Mouse (Mus musculus) ovary, postnatal 36 days (tissue): ENCODE data around the gene Aldh2.

ENCODE experiments used
- DNase-seq: peaks from one replicate; pipeline ENCODE4 v3.0.0; 2022; ENCODE audit warnings: low spot score, mixed read lengths

The Aldh2 gene

DNA sequence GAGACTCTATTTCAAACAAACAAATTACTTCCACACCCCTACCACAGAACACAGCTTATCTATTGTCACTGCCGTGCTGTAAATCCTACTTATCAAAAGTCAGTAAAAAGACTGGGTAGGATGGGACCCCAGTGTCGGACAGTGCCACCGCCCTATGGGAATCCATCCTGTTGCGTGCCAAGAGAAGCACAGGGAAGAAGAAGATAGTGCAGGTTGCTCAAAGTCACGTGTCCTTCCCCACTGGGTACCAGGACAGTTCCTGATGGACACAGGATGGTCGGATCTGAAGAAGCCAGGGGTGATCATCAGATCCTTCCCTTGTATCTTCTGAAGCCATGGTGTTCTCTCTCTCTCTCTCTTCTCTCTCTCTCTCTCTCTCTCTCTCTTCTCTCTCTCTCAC is 2.1 kb upstream of the Aldh2 start:
- no peak for DNase-seq

DNA sequence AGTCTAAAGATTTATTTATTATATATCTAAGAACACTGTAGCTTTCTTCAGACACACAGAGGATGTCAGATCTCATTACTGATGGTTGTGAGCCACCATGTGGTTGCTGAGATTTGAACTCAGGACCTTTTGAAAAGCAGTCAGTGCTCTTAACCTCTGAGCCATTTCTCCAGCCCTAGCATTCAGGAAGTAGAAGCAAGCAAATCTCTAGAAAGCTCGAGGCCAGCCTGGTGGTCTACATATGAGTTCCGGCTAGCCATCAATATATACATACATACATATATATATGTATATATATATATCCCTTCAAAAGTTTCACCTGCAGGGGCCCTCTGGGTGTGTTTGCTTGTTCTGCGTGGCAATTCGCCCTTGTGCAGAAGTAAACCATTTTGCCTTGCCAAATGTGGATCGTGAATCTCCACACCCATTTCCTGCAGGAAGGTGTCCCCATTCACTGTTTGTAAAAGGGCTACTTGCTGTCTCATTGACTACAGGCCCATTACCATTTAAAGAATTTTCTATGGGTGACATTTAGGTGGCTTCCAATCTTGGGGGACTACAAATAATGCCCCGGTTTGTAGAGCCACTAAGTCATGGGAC is 1.2 kb upstream of the Aldh2 start:
- no peak for DNase-seq

DNA sequence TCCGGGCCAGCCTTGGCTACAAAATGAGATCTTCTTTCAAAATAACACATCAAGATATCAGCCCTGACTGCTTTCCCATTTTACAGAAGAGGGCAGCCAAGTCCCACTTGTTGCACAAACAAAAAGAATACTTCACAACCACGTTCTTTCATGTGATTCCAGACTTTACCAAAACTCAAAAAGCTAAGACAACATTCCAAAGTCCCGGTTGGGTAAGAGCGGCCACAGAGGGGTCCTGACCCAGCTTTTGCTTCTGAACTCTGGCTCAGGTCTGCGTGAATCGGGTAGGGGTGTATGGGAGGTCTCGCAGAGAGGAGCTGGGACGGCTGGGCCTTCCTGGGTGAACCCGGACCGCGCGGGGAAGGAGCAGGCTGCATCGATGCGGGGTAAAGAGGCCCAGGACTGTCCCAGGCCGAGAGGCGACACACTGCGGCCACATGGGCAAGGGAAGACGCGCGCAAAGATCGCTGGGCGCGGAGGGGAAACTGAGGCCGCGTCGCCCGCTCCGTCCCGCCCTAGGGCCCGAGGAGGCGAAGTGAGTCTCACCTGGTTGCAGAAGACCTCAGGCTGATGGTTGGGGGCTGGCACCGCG is 712 bp downstream of the Aldh2 start:
- no peak for DNase-seq

DNA sequence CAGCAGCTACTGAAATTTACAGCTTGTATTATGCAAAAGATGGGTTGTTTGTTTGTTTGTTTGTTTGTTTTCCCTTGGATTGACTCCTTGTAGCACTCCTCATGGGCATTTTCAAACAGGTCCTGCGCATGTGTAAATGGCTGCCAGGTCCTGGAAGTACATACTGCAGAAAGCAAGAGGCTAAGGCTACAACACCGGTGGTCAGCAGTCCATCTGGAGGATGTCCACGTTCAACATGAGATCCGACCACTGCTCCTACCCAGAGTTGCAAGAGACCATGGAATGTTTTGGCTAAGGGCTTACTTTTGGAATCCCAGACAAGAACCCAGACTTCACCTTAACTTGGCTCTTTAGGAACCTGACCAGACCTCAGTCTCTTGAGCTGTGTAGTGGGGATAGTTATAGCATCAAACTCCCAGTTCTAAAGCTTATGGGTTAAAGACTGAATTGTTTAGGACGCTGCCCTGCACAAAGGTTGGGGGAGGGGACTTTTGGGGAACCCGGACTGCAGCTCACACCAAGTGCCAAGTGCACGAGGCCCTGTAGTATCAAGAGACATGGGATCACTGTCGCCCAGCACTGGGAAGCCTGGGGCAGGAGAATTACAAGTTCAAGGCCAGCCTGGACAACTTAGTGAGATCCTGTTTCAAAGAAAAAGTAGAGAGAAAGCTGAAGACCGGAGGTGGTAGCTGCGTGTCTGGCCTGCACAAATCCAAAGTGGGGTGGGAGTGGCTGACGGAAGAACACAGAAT is 1.4 kb downstream of the Aldh2 start:
- no peak for DNase-seq

DNA sequence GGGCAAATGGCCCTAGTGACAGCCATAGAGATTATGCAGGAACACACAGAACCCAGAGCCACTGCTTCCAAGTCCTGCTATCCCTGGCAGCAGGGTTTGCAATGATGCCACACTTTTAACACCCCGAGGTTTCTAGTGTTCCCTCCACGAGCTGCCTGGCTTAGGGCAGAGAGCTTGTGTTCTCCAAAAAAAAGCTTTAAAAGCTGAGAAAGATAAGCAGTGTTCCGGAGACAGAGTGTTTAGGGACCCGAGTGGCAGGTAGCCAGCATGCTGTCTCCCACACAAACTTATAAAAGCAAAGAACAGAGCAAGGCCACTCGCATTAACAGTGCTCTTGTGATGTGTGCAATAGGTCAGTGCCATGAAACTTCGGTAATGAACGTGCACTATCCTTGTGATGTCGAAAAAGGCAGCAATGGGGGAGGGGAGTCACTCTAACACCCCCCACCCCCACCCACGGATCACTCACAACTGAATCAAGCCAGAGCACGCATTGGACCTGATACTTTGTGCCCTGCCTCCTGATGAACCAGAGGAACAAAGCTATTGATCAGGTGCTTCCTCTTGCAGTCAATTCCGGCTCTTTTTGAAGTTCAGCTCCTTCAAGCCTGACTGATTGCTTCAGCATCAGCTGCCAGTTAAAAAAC is 2.1 kb downstream of the Aldh2 start:
- DNase-seq: peak; percentile 43

DNA sequence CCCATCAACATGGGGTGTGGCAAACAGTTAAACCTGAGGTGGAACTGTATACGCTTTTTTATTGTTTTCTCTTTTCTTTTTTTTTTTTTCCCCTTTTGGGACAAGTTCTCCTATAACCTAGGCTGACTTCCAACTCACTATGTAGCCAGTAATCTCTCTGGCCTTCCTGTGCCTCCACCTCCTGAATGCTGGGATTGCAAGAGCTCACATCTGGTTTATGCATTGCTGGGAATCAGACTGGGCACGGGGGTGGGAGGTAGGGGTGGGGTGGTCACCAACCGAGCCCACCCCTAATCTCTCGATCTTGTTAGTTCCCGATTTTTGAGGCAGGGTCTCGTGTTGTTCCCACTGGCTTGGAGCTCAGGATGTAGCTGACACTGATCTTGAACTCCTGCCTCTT is 3.7 kb downstream of the Aldh2 start:
- no peak for DNase-seq

DNA sequence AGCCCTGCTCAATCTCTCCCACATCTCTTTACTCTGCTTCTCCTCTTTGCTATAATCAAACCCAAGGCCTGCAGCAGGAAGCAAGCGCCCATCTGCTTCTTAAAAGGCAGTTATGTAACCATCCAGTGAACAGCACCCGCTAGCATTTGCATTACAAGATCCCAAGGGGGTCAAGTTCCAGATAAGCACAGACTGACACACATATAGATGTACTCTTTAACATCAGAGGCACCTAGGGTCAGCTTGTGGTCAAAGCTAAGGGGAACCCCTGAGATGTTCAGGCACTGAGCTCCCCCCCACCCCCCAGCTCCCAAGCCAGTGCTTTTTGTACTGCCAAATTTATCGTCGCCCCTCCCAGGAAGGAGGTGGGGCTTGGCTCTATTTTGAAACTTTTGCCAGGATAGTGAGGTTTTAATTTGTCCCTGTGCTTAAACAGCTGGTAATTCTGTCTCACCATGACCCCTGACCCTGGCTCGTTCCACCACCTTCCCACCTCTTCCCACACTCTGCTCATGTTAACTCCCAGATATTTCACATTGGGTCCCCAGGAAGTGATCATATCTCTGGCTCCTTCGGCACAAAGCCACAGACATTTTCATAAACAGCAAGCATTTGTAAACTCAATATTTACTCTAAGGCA is 7.1 kb downstream of the Aldh2 start:
- peak; percentile 28 for DNase-seq

DNA sequence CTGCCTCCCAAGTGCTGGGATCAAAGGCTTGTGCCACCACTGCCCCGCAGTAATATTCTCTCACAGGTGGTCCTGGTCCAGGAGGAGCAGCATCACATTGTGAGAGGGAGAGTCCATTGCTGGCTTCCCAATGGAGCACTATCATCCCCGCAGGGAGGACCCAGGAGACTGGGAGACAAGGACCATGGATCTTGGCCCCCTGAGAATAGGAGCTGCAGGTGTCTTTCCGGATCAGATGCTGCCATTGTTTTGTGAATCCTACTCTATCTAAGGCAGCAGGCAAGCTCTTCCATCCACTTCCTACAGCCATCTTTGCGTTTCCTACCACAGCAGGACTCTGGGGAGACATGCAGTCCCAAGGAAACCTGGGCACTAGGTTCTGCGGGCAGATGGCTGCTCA is 7.9 kb downstream of the Aldh2 start:
- DNase-seq: no peak

DNA sequence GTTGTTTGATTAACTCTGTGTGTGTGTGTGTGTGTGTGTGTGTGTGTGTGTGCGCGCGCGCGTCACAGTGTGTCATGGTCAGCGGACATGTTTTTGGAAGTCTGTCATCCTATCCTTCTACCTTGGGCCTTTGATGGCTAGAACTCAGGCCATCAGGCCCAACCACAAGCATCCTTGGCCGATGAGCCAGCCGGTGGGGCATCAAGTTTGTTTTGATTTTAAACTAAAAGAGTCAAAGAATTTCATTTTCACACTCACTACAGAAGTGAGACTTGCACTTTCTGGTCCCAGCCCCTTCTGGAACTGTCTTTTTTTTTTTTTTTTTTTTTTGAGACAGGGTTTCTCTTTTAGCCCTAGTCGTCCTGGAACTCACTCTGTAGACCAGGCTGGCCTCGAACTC is 8.6 kb downstream of the Aldh2 start:
- DNase-seq: no peak

DNA sequence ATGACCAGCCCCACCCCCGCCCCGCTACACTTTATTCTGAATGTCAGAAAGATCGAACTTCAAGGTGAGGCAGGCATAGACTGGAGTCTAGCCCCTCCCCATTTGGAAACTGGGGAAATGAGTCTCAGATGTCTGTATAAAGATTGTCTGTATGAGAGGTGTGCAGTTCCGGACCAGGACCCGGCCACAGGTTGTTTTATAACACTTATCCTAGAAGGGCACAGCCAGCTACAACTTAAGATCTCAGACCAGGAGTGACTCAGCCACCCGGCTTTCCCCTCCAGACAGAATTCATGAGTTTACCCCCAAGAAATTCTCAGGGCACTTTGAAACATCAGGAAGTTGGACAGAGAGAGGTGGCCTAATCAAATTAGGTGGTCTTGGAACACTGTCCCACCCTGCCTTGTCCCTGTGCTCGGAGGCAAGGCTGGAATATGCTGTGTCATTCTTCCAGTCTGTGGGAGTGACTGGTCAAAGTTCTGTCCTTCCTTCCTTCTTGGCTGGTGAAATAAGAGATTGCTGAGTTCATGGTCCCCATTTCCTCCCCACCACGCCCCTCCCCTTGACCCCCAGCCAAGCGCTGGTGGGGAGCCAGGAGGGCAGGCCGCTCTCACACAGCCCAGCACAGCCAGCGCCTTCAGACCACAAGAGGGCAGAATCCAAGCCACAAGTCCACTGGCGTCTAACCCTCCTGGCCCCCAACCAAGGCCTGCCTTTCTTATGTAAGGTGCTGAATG is 9.7 kb downstream of the Aldh2 start:
- DNase-seq: peak; percentile 91

DNA sequence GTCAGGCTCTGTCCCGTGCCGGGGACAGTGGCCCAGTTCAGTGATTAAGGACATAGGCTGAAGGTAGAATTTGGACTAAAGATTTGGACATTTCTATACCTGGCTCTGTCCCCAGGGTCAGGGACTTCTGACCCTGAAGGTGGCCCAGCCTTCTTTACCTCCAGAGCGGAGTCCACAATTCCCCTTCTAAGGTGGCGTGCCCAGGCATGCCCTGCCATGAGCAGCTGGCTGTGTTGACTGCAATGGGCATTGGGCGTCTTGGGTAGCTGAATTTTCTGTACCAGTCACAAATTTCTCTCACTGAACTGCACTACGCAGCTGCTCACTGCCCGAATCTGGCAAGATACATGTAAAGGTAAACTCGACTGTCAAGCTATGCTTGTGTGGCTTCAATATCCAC is 11.7 kb downstream of the Aldh2 start:
- DNase-seq: no peak

DNA sequence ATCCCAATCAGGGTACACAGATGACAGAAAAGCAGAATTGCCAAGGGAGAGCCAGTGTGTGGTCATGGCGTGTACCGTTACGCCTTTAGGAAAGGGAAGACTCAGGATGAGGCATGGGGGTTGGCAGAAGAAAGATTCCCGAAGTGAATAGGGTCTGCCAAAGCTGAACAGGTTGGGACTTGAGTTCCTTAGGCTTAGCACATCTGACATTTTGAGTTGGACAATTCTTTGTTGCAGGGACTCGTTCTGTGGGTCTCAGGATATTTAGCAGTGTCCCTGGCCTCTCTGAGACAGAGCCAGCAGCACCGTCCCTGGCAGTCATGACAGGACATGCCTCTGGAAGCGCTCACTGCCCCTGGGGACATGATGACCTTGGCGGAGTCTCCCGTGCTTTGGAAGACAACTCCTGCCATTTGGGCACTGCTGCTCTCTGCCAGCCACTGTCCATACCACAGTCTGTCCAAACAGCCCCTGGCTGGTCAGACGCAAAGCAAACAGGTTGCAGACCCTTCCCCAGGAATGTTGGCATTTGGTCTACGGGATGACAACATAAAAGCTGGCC is 16.6 kb downstream of the Aldh2 start:
- DNase-seq: peak; percentile 34

DNA sequence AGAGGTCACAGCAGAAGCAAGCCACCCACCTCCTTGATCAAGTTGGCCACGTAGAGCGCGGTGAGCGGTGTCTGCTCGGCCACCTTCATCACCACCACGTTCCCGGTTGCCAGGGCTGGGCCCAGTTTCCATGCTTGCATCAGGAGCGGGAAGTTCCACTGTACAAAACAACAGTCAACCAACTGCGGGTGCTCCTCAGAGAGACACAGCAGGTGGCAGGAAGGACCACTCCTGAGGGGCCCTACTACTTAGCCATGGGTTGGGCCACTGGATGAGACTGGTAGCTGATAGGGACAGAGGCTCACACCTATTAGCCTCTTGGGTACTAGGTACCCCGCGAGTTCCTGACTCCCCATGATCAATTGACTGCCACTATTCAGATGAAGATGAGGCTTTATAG is 17.8 kb downstream of the Aldh2 start:
- DNase-seq: no peak

DNA sequence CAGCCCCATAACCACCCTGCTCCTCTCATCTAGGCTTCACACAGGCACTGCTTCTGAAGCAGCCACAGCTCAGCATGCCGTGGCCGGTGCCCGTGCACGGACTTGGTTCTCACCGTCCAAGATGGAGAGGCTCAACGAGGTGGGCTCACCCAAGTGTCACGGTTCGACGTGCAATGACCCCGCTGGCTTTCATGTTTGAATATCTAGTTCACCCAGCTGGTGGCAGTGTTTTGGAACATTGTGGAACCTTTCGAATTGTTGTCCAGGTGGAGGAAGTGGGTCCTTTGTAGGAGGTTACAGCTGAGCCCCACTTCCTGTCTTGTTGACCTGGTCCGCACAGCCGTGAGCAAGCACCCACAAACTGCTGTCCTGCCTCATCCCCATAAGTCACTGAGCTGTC is 19.5 kb downstream of the Aldh2 start:
- DNase-seq: no peak

DNA sequence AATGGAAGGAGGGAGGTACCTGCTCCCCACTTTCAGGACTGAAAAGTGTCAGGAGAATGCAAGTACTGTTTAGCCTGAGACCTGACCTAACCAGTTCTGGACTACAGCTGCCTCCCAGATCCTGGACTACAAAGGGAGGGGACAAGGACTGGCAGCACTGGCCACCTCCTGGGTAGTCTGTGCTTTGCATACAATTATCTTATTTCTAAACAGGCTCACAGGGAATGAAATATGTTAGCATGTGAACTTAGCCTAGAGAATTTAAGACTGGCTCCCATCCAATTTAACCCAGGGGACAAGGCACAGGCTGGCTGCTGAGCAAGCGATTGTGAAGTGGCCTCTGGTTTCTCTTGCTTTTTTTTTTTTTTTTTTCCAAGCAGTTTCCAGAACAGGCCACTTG is 22.8 kb downstream of the Aldh2 start:
- DNase-seq: no peak

DNA sequence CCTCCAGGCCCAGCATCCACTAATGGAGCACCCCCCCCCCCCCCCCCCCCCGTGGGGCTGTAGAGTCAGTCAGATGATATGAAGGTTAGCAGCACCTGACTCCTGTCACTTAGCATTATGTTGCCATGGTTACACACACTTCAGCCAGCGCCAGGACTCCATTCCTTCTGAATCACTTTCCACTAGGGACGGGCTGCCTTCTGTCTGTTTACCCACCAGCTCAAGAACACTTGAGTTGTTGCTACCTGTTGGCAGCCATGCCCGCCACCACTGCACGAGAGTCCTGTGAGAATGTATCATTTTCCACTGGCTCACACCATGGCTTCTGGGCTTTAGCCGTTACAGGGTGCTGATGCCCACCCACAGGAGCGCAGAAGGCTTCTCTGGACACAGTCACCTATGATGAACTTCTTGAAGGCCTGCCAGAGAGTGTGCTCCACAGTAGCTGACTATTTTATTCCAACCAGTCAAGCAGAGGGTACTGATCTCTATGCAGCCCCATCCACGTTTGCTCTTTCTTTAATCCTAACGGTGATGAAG is 23.7 kb downstream of the Aldh2 start:
- DNase-seq: no peak

DNA sequence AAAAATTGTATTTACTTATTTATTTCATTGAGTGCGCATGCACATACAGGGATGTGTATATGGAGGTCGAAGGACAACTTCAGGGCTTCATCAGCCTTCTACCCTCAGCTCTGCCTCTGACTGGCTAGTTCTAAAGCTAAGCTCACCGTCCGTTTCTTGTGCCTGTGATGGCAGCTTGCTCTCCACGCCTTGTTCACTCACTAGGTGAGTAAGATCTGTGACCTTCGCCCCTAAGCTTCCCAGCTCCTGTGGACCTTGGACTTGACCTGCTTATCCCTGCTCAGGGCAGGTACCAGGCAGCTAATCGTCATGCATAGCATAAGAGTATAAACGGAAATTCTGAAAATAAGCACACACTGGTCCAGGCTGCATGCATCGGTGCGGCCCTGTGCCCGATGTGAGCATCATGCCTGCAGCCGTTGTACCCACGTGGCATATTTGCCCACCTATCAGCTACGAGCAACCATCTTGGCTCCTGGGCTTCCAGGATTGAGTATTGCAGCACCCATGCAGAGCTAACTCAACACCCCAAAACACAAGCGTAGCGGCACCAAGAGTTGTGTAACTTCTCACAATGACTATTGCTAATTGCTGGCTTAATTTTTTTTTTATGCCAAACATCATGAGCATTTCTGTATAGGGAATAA is 27.5 kb downstream of the Aldh2 start:
- DNase-seq: no peak

DNA sequence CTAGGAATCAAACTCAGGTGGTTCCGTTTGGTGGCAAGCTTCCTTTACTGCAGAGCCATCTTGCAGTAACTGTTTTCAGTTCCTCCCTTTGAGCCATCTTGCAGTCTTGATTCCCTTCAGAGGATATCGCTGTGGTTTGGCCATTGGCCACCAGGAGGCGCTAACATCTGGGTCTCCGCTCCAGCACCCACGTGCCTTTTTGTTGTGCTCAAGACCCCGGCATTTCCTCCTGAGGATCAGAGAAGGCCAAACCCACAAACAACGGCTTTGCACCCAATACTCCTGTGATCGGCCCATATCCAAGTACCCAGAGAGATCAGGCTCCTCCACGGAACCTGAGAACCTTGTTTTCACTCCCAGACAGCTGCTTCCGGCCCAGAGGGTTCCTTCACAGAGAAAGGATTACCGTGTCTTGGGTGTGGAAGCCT is 29.1 kb downstream of the Aldh2 start:
- peak; percentile 87 for DNase-seq

DNA sequence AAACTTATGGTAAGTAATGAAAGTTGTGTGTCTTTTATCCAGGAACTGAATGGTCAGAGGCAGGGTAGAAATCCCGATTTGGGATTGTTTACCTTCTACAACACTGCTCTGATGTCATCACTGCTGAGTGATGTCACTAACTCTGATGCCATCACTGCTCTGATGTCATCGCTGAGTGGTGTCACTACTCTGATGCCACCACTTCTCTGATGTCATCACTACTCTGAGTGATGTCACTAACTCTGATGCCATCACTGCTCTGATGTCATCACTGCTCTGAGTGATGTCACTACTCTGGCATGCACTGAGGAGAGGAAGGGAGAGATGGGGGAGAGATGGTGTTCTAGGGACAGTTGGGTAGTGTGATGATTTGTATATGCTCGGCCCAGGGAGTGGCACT is 31.2 kb downstream of the Aldh2 start:
- DNase-seq: no peak

DNA sequence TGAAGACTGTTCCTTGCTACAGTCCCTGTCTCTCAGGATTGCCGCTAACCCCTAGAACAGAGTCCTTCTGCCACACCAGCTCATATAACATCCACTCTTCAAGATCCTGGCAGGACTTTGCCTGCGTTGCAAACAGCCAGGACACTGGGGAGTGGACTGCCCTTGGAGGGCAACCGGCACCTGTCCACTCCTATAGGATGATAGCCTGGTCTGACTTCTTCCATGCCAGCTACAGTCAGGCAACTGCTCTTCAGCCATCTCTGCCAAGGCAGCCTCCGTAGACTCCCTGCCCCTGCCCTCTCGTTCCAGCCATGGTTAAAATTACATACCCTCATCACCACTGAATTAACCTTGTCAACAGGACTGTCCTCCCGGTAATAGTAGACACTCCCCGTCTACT is 44.4 kb downstream of the Aldh2 start:
- no peak for DNase-seq

DNA sequence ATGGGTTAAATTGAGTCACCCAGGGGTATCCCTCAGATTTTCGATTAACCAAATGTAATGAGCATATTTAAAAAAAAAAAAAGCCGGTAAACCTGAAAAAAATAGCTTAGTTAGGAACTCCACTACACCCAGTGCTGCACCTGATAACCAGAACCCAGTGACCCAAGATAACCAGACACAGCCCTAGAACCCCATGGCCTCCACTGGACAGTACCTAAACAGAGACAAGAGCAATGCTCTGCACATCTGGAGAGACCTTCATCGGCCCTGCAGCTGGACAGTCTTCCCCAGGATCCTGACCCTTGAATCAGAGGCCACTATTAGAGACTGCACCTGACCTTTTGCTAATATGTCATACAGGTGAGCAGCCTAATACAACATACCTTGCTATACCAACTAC is 46.5 kb downstream of the Aldh2 start:
- no peak for DNase-seq
